Mouse (Mus musculus): Measurements from ENCODE around the gene Hmgcs1.

The Hmgcs1 gene

GRCm38 (mm10) chr13:119708941-119709340 is 18.8 kb downstream of the Hmgcs1 start:
- no peaks in the 10 kb centered on the region for H3K27me3 ChIP-seq (ENCODE audit: insufficient read depth, low read length)
- peaks cover 64% of the 10 kb centered on the region for H3K36me3 ChIP-seq (ENCODE audit: insufficient read depth, low read length)
- H3K4me3 ChIP-seq (replicated peaks; ENCODE audit: low read length), result no peak overlapping the region
- no peaks in the 10 kb centered on the region for H3K9me3 ChIP-seq (ENCODE audit: low read length)
- H3K4me1 ChIP-seq (replicated peaks; ENCODE audit: low read depth, low read length), result peaks cover 10% of the 10 kb centered on the region; the same call in 1 of the 2 replicates
- TF ChIP-seq POU5F1 (IDR thresholded peaks at IDR 0.05; ENCODE audit: borderline replicate concordance, low read length), result no peak
- TF ChIP-seq CTCF (conservative IDR thresholded peaks at IDR 0.05; ENCODE audit: low read length), result no peak
- no peak for TF ChIP-seq NANOG (IDR thresholded peaks at IDR 0.05; ENCODE audit: borderline replicate concordance, low read length)

GRCm38 (mm10) chr13:119709388-119710267 is 19.4 kb downstream of the Hmgcs1 start:
- TF ChIP-seq CTCF (conservative IDR thresholded peaks at IDR 0.05; ENCODE audit: low read length) (no peak), POU5F1 (IDR thresholded peaks at IDR 0.05; ENCODE audit: borderline replicate concordance, low read length) (no peak), NANOG (IDR thresholded peaks at IDR 0.05; ENCODE audit: borderline replicate concordance, low read length) (no peak)
- H3K27me3 ChIP-seq (ENCODE audit: insufficient read depth, low read length), result no peaks in the 10 kb centered on the region
- no peaks in the 10 kb centered on the region for H3K9me3 ChIP-seq (ENCODE audit: low read length)

GRCm38 (mm10) chr13:119710268-119710610 is 20.1 kb downstream of the Hmgcs1 start:
- Histone ChIP-seq H3K9me3 (ENCODE audit: low read length) (no peaks in the 10 kb centered on the region), H3K27me3 (ENCODE audit: insufficient read depth, low read length) (no peaks in the 10 kb centered on the region), H3K36me3 (ENCODE audit: insufficient read depth, low read length) (peaks cover 52% of the 10 kb centered on the region), H3K4me1 (replicated peaks; ENCODE audit: low read depth, low read length) (peaks cover 10% of the 10 kb centered on the region; the same call in 1 of the 2 replicates), H3K4me3 (replicated peaks; ENCODE audit: low read length) (no peak overlapping the region)
- TF ChIP-seq CTCF (conservative IDR thresholded peaks at IDR 0.05; ENCODE audit: low read length) (no peak), NANOG (IDR thresholded peaks at IDR 0.05; ENCODE audit: borderline replicate concordance, low read length) (no peak), POU5F1 (IDR thresholded peaks at IDR 0.05; ENCODE audit: borderline replicate concordance, low read length) (no peak)

More at GRCm38 (mm10) chr13:119709388-119710267, 19.4 kb downstream of the Hmgcs1 start:
- peaks cover 10% of the 10 kb centered on the region; the same call in 1 of the 2 replicates for H3K4me1 ChIP-seq (replicated peaks; ENCODE audit: low read depth, low read length)
- peaks cover 57% of the 10 kb centered on the region for H3K36me3 ChIP-seq (ENCODE audit: insufficient read depth, low read length)
- H3K4me3 ChIP-seq (replicated peaks; ENCODE audit: low read length), result no peak overlapping the region

GRCm38 (mm10) chr13:119712463-119712862 is 22.3 kb downstream of the Hmgcs1 start:
- Histone ChIP-seq H3K4me1 (replicated peaks; ENCODE audit: low read depth, low read length) (peaks cover 10% of the 10 kb centered on the region; the same call in 1 of the 2 replicates), H3K9me3 (ENCODE audit: low read length) (no peaks in the 10 kb centered on the region), H3K36me3 (ENCODE audit: insufficient read depth, low read length) (peaks cover 33% of the 10 kb centered on the region), H3K4me3 (replicated peaks; ENCODE audit: low read length) (no peak overlapping the region), H3K27me3 (ENCODE audit: insufficient read depth, low read length) (no peaks in the 10 kb centered on the region)
- TF ChIP-seq CTCF (conservative IDR thresholded peaks at IDR 0.05; ENCODE audit: low read length) (no peak), NANOG (IDR thresholded peaks at IDR 0.05; ENCODE audit: borderline replicate concordance, low read length) (no peak), POU5F1 (IDR thresholded peaks at IDR 0.05; ENCODE audit: borderline replicate concordance, low read length) (no peak)

- Histone ChIP-seq H3K27me3 (ENCODE audit: insufficient read depth, low read length) (no peaks in the 10 kb centered on the region), H3K4me1 (replicated peaks; ENCODE audit: low read depth, low read length) (peaks cover 10% of the 10 kb centered on the region; the same call in 1 of the 2 replicates), H3K36me3 (ENCODE audit: insufficient read depth, low read length) (peaks cover 25% of the 10 kb centered on the region), H3K9me3 (ENCODE audit: low read length) (no peaks in the 10 kb centered on the region), H3K4me3 (replicated peaks; ENCODE audit: low read length) (no peak overlapping the region)
- TF ChIP-seq NANOG (IDR thresholded peaks at IDR 0.05; ENCODE audit: borderline replicate concordance, low read length), result no peak
- TF ChIP-seq CTCF (conservative IDR thresholded peaks at IDR 0.05; ENCODE audit: low read length), result no peak
- TF ChIP-seq POU5F1 (IDR thresholded peaks at IDR 0.05; ENCODE audit: borderline replicate concordance, low read length), result no peak
Observed at GRCm38 (mm10) chr13:119713107-119713787, 23.1 kb downstream of the Hmgcs1 start.

- Histone ChIP-seq H3K4me1 (replicated peaks; ENCODE audit: low read depth, low read length) (peaks cover 10% of the 10 kb centered on the region; the same call in 1 of the 2 replicates), H3K27me3 (ENCODE audit: insufficient read depth, low read length) (no peaks in the 10 kb centered on the region), H3K36me3 (ENCODE audit: insufficient read depth, low read length) (peaks cover 19% of the 10 kb centered on the region), H3K9me3 (ENCODE audit: low read length) (no peaks in the 10 kb centered on the region), H3K4me3 (replicated peaks; ENCODE audit: low read length) (no peak overlapping the region)
- TF ChIP-seq NANOG (IDR thresholded peaks at IDR 0.05; ENCODE audit: borderline replicate concordance, low read length) (no peak), CTCF (conservative IDR thresholded peaks at IDR 0.05; ENCODE audit: low read length) (no peak), POU5F1 (IDR thresholded peaks at IDR 0.05; ENCODE audit: borderline replicate concordance, low read length) (no peak)
Observed at GRCm38 (mm10) chr13:119713821-119714220, 23.6 kb downstream of the Hmgcs1 start.

- Histone ChIP-seq H3K9me3 (ENCODE audit: low read length) (no peaks in the 10 kb centered on the region), H3K36me3 (ENCODE audit: insufficient read depth, low read length) (peaks cover 2% of the 10 kb centered on the region; the same call in 1 of the 2 replicates)
- no peak for TF ChIP-seq NANOG (IDR thresholded peaks at IDR 0.05; ENCODE audit: borderline replicate concordance, low read length)
- no peak for TF ChIP-seq CTCF (conservative IDR thresholded peaks at IDR 0.05; ENCODE audit: low read length)
- no peak for TF ChIP-seq POU5F1 (IDR thresholded peaks at IDR 0.05; ENCODE audit: borderline replicate concordance, low read length)
Observed at GRCm38 (mm10) chr13:119716105-119716504, 25.9 kb downstream of the Hmgcs1 start.

GRCm38 (mm10) chr13:119722447-119722846 is 32.3 kb downstream of the Hmgcs1 start:
- H3K4me1 ChIP-seq (replicated peaks; ENCODE audit: low read depth, low read length), result peaks cover 4% of the 10 kb centered on the region
- TF ChIP-seq CTCF (conservative IDR thresholded peaks at IDR 0.05; ENCODE audit: low read length), result no peak
- TF ChIP-seq POU5F1 (IDR thresholded peaks at IDR 0.05; ENCODE audit: borderline replicate concordance, low read length), result no peak
- no peaks in the 10 kb centered on the region for H3K9me3 ChIP-seq (ENCODE audit: low read length)

More at GRCm38 (mm10) chr13:119716105-119716504, 25.9 kb downstream of the Hmgcs1 start:
- no peaks in the 10 kb centered on the region for H3K27me3 ChIP-seq (ENCODE audit: insufficient read depth, low read length)
- H3K4me3 ChIP-seq (replicated peaks; ENCODE audit: low read length), result no peak overlapping the region
- no peaks in the 10 kb centered on the region for H3K4me1 ChIP-seq (replicated peaks; ENCODE audit: low read depth, low read length)

More at GRCm38 (mm10) chr13:119722447-119722846, 32.3 kb downstream of the Hmgcs1 start:
- Histone ChIP-seq H3K4me3 (replicated peaks; ENCODE audit: low read length) (no peak overlapping the region), H3K36me3 (ENCODE audit: insufficient read depth, low read length) (no peaks in the 10 kb centered on the region), H3K27me3 (ENCODE audit: insufficient read depth, low read length) (peaks cover 5% of the 10 kb centered on the region)
